Mouse (Mus musculus) brain, embryonic 14.5 days (tissue): ENCODE measurements at regions not wholly inside any gene's neighbourhood (a gene's known extent, or its start where the extent isn't known, plus 50 kb on each side); places are given as distances from the start of the nearest gene placed in this dataset.

Experiments
- CTCF ChIP-seq: fragments of 200-500 bp; IDR thresholded peaks from 2 replicates; pipeline ENCODE4 v1.5.1; 2012; ENCODE audit warnings: inconsistent platforms, mild to moderate bottlenecking, moderate library complexity, borderline replicate concordance; ENCODE audit not compliant: insufficient read depth, insufficient read length; ENCODE audit errors: extremely low read depth
- POLR2A ChIP-seq: fragments of 200-500 bp; IDR thresholded peaks from 2 replicates; pipeline ENCODE4 v1.6.1; 2012; ENCODE audit warnings: mild to moderate bottlenecking, inconsistent platforms, borderline replicate concordance; ENCODE audit not compliant: poor library complexity, insufficient read depth, insufficient read length, severe bottlenecking; ENCODE audit errors: extremely low read depth

DNA sequence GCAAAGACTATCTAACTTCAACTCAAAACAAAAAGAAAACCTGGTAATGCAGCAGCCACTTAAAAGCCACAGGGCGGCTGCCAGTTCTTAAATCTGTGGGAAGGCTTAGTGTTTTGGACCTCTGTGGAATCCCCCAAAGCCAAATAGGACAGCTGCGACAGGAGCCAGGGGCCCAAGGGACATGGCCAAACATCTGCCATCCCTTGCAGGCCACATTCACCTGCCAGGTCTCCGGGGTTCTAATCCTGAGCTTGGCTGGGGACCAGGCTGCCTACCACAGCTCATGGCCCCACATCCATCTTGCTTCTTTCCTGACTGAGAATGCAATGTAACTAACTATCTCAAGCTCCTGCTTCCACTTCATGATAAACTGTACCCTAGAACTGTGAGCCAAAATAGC, 206.3 kb upstream of the Map3k1 start:
- TF ChIP-seq POLR2A (no peak), CTCF (no peak)
